Mouse (Mus musculus): ENCODE measurements around the gene C77080. TPM values are rescaled to one million over a fixed set of nuclear protein-coding genes. Genes with fewer than 3 reads are reported as not detected.

Gene C77080
- polyA plus RNA-seq, 1 experiment from 2014 or later: 7.0 TPM

DNA sequence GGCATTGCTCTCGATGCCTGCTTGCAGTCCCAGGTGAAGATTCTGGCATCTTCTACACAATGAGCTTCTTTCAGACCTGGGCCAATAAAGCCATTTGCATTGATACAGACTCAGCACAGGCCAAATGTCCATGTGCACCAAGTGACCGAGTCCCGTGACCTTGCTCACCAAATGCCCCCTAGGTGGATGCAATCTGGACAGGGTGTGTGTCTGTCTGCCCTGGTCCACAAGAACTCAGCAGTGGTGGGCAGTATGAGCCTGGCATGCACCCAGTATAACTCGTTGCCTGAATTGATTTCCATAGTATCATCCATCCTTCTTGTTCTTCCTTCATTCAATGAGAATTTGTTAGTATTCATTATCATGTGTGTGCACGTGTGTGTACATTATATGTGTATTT, 22.0 kb upstream of the C77080 start:
- ATAC-seq (ENCODE audit: low FRiP score, low TSS enrichment): no peak

DNA sequence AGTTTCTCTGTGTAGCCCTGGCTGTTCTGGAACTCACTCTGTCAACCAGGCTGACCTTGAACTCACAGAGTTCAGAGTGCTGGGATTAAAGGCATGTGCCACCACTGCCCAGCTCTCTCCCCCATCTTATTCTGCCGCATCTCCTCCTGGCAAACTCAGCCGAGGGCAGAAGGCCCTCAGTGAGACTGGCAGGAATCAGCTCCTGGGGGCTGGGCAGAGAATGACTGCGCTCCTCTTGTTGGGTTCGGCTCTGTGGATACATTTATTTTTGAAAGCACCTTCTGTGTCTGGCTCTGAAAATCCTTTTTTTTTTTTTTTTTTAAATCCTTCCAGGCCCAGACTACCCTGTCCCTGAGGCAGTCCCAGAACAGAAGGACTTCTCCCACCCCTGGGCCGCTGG, 21.6 kb upstream of the C77080 start:
- Histone ChIP-seq H3K36me3 (ENCODE audit: control insufficient read depth, insufficient read depth, low read length) (no peaks in the 10 kb centered on the region), H3K4me2 (ENCODE audit: low read length) (no peak overlapping the region), H3K4me3 (replicated peaks; ENCODE audit: low read depth, low read length) (no peak overlapping the region), H3K27me3 (ENCODE audit: control insufficient read depth, insufficient read depth, low read length) (peaks cover 13% of the 10 kb centered on the region), H3K27ac (replicated peaks; ENCODE audit: low read depth, low read length) (no peak overlapping the region), H3K4me1 (ENCODE audit: control insufficient read depth, insufficient read depth, low read length) (peaks cover 9% of the 10 kb centered on the region; the same call in 1 of the 2 replicates), H3K9ac (replicated peaks; ENCODE audit: low read length) (no peak overlapping the region), H3K9me3 (ENCODE audit: control insufficient read depth, low read length) (no peaks in the 10 kb centered on the region)
- ATAC-seq (ENCODE audit: low FRiP score, low TSS enrichment) (no peak), DNase-seq (no peak)
- 86% methylated on average over 5 of the region's 5 CpGs for WGBS

More for the DNA sequence above, 22.0 kb upstream of the C77080 start:
- H3K4me3 ChIP-seq (replicated peaks; ENCODE audit: low read depth, low read length): no peak overlapping the region
- peaks cover 9% of the 10 kb centered on the region; the same call in 1 of the 2 replicates for H3K4me1 ChIP-seq (ENCODE audit: control insufficient read depth, insufficient read depth, low read length)
- no peak overlapping the region for H3K4me2 ChIP-seq (ENCODE audit: low read length)
- peaks cover 13% of the 10 kb centered on the region for H3K27me3 ChIP-seq (ENCODE audit: control insufficient read depth, insufficient read depth, low read length)
- H3K9ac ChIP-seq (replicated peaks; ENCODE audit: low read length): no peak overlapping the region
- H3K27ac ChIP-seq (replicated peaks; ENCODE audit: low read depth, low read length): no peak overlapping the region
- 88% methylated on average over 5 of the region's 5 CpGs for WGBS
- no peaks in the 10 kb centered on the region for H3K9me3 ChIP-seq (ENCODE audit: control insufficient read depth, low read length)
- no peak for DNase-seq
- no peaks in the 10 kb centered on the region for H3K36me3 ChIP-seq (ENCODE audit: control insufficient read depth, insufficient read depth, low read length)

DNA sequence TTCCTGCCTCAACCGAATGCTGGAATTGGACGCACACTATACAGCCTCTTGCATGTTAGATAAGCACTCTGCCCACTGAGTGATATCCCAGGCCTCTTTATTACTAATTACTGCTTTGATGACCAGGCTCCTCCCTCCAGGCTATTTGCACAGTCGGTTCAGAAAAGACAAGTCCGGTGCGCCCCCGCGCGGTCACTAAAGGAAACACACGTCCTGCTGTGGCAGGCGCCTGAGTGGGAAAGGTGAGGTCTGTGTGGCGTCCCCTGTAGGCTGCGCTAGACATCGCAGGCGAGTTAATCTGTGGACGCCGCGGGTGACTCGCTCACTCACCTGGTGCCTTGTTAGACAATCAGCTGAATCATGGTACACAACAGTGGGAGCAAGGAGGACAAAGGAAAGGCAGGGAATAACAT, 15.3 kb upstream of the C77080 start:
- 0 out of 2 replicates have a peak overlapping the region, but pooled peaks have one; percentile 26 for H3K27ac ChIP-seq (replicated peaks; ENCODE audit: low read depth, low read length)
- DNase-seq: peak; percentile 94
- no peak overlapping the region for H3K9ac ChIP-seq (replicated peaks; ENCODE audit: low read length)
- no peak overlapping the region for H3K4me3 ChIP-seq (replicated peaks; ENCODE audit: low read depth, low read length)
- no peaks in the 10 kb centered on the region for H3K4me1 ChIP-seq (ENCODE audit: control insufficient read depth, insufficient read depth, low read length)
- H3K36me3 ChIP-seq (ENCODE audit: control insufficient read depth, insufficient read depth, low read length): no peaks in the 10 kb centered on the region
- H3K27me3 ChIP-seq (ENCODE audit: control insufficient read depth, insufficient read depth, low read length): no peaks in the 10 kb centered on the region
- WGBS: 2% methylated on average over 18 of the region's 18 CpGs
- peak; percentile 27; the same call in 1 of the 2 replicates for ATAC-seq (ENCODE audit: low FRiP score, low TSS enrichment)
- H3K9me3 ChIP-seq (ENCODE audit: control insufficient read depth, low read length): no peaks in the 10 kb centered on the region
- no peak overlapping the region for H3K4me2 ChIP-seq (ENCODE audit: low read length)

DNA sequence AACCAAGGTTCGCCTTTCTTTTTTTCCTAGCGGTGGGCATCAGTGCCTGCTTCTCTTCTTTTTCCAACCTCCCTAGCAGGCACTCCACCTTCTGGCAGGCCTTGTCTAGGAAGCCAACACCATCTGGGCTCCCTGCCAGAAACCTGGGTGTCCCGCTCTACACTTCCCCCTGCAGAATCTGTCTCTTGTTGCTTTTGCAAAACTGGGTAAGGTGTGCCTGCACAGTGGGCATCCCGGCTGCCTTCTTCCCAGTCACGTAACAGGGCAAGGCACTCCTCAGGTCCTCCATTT, 11.5 kb upstream of the C77080 start:
- DNase-seq: peak; percentile 64
- 56% methylated on average over 5 of the region's 5 CpGs for WGBS
- no peak for ATAC-seq (ENCODE audit: low FRiP score, low TSS enrichment)
- no peaks in the 10 kb centered on the region for H3K27me3 ChIP-seq (ENCODE audit: control insufficient read depth, insufficient read depth, low read length)
- H3K36me3 ChIP-seq (ENCODE audit: control insufficient read depth, insufficient read depth, low read length): no peaks in the 10 kb centered on the region
- no peak overlapping the region for H3K4me3 ChIP-seq (replicated peaks; ENCODE audit: low read depth, low read length)
- no peaks in the 10 kb centered on the region for H3K4me1 ChIP-seq (ENCODE audit: control insufficient read depth, insufficient read depth, low read length)
- H3K27ac ChIP-seq (replicated peaks; ENCODE audit: low read depth, low read length): no peak overlapping the region
- H3K9me3 ChIP-seq (ENCODE audit: control insufficient read depth, low read length): no peaks in the 10 kb centered on the region
- no peak overlapping the region for H3K9ac ChIP-seq (replicated peaks; ENCODE audit: low read length)
- H3K4me2 ChIP-seq (ENCODE audit: low read length): no peak overlapping the region

DNA sequence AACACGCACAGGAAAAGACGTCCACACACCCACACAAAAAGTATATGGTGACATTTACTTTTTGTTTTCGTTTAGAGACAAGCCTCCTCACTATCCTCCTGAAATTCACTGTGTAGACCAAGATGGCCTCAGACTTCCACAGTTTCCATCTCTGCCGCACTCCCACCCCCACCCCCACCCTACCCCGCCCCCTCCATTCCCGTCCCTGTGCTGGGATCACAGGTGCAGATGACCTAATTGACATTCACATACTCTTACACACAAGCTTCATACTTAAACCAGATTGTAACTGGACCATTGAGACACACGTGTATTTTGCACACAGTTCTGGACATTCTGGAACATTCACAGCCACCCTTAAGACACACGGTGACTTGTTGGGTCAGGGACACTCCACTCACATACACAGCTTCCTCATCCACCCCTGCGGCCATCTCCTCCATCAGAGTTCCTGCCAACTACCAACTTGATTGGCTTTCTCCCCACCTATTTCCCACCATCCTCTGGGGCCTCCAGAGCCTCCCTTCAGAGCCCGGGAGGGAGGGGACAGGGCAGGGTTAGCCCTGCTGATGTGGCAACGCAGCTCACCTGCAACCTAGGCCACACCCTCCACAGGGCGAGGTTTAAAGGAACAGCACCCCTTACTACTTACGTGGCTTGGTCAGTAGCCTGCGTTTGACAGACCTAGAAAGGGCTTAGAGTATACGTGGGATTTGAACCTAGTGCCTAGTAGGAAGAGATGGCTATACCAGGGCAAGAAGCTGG, 11.0 kb upstream of the C77080 start:
- ATAC-seq (ENCODE audit: low FRiP score, low TSS enrichment) (no peak), DNase-seq (no peak)
- H3K36me3 ChIP-seq (ENCODE audit: control insufficient read depth, insufficient read depth, low read length): no peaks in the 10 kb centered on the region
- WGBS: 28% methylated on average over 15 of the region's 15 CpGs
- no peak overlapping the region for H3K9ac ChIP-seq (replicated peaks; ENCODE audit: low read length)
- H3K9me3 ChIP-seq (ENCODE audit: control insufficient read depth, low read length): no peaks in the 10 kb centered on the region
- no peak overlapping the region for H3K4me2 ChIP-seq (ENCODE audit: low read length)
- no peaks in the 10 kb centered on the region for H3K4me1 ChIP-seq (ENCODE audit: control insufficient read depth, insufficient read depth, low read length)
- no peaks in the 10 kb centered on the region for H3K27me3 ChIP-seq (ENCODE audit: control insufficient read depth, insufficient read depth, low read length)
- H3K27ac ChIP-seq (replicated peaks; ENCODE audit: low read depth, low read length): no peak overlapping the region
- H3K4me3 ChIP-seq (replicated peaks; ENCODE audit: low read depth, low read length): no peak overlapping the region

DNA sequence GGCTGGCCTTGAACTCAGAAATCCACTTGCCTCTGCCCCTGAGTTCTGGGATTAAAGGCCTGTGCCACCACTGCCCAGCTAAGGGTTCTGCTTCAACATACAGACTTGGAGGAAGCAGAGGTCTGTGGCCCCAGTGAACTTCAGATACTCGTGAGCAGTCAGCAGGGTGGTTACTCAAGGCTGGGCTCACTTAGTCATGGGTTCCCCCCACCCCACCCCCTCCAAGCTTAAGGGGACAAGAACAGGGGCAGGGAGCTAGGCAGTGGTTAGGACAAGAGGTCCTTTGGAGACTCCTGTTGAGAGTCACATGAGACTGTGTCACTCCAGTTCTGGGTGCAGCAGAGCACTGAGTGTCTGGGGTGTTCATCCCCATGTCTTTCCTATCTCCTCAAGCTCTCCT, 7.5 kb upstream of the C77080 start:
- no peaks in the 10 kb centered on the region for H3K4me1 ChIP-seq (ENCODE audit: control insufficient read depth, insufficient read depth, low read length)
- H3K9ac ChIP-seq (replicated peaks; ENCODE audit: low read length): no peak overlapping the region
- ATAC-seq (ENCODE audit: low FRiP score, low TSS enrichment) (no peak), DNase-seq (no peak)
- no peak overlapping the region for H3K4me2 ChIP-seq (ENCODE audit: low read length)
- H3K27ac ChIP-seq (replicated peaks; ENCODE audit: low read depth, low read length): no peak overlapping the region
- 48% methylated on average over 1 of the region's 1 CpGs for WGBS
- H3K36me3 ChIP-seq (ENCODE audit: control insufficient read depth, insufficient read depth, low read length): no peaks in the 10 kb centered on the region
- H3K27me3 ChIP-seq (ENCODE audit: control insufficient read depth, insufficient read depth, low read length): no peaks in the 10 kb centered on the region
- no peaks in the 10 kb centered on the region for H3K9me3 ChIP-seq (ENCODE audit: control insufficient read depth, low read length)
- H3K4me3 ChIP-seq (replicated peaks; ENCODE audit: low read depth, low read length): no peak overlapping the region

DNA sequence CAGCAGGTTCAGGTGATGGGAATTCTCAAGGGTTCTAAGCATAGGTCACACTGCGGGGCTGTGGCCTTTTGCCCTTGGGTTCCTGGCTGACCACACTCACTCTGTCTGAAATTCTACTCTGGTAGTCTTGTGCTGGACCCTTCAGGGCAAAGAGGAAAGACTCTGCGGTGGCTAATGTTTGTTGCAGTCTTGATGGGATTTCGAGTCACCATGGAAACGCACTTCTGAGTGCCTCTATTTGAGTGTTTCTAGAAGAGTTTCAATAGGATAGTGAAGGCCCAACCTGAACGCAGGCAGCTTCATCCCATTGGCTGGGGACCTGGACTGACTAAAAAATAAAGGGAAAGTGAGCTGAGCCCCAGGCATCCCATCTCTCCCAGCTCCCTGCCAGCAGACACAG, 5.6 kb upstream of the C77080 start:
- Histone ChIP-seq H3K4me3 (replicated peaks; ENCODE audit: low read depth, low read length) (no peak overlapping the region), H3K9ac (replicated peaks; ENCODE audit: low read length) (no peak overlapping the region), H3K36me3 (ENCODE audit: control insufficient read depth, insufficient read depth, low read length) (no peaks in the 10 kb centered on the region), H3K9me3 (ENCODE audit: control insufficient read depth, low read length) (no peaks in the 10 kb centered on the region), H3K27me3 (ENCODE audit: control insufficient read depth, insufficient read depth, low read length) (no peaks in the 10 kb centered on the region), H3K27ac (replicated peaks; ENCODE audit: low read depth, low read length) (no peak overlapping the region), H3K4me2 (ENCODE audit: low read length) (no peak overlapping the region), H3K4me1 (ENCODE audit: control insufficient read depth, insufficient read depth, low read length) (no peaks in the 10 kb centered on the region)
- WGBS: 59% methylated on average over 5 of the region's 5 CpGs
- ATAC-seq (ENCODE audit: low FRiP score, low TSS enrichment): no peak
- peak; percentile 27 for DNase-seq

DNA sequence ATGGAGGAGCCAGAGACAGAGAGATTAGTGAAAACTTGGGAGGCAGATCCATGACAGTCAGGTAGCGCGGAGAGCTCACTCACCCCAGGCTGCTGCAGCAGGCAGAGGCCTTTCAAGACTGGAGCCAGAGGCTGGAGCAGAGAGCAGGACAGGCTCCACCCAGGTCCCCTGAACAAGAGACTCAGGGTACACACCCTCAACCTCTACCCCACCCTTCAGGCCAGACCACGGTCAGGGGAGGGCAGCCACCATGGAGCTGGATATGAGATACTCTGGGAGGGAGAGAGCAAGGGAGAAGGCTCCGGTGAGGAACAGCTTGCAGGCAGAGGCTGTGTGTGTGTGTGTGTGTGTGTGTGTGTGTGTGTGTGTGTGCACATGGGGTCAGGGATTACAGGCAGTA, 5.0 kb upstream of the C77080 start:
- 83% methylated on average over 4 of the region's 4 CpGs for WGBS
- Histone ChIP-seq H3K27ac (replicated peaks; ENCODE audit: low read depth, low read length) (no peak overlapping the region), H3K4me3 (replicated peaks; ENCODE audit: low read depth, low read length) (no peak overlapping the region), H3K36me3 (ENCODE audit: control insufficient read depth, insufficient read depth, low read length) (no peaks in the 10 kb centered on the region), H3K4me1 (ENCODE audit: control insufficient read depth, insufficient read depth, low read length) (no peaks in the 10 kb centered on the region), H3K27me3 (ENCODE audit: control insufficient read depth, insufficient read depth, low read length) (no peaks in the 10 kb centered on the region), H3K9ac (replicated peaks; ENCODE audit: low read length) (no peak overlapping the region), H3K4me2 (ENCODE audit: low read length) (no peak overlapping the region), H3K9me3 (ENCODE audit: control insufficient read depth, low read length) (no peaks in the 10 kb centered on the region)
- DNase-seq (no peak), ATAC-seq (ENCODE audit: low FRiP score, low TSS enrichment) (no peak)

DNA sequence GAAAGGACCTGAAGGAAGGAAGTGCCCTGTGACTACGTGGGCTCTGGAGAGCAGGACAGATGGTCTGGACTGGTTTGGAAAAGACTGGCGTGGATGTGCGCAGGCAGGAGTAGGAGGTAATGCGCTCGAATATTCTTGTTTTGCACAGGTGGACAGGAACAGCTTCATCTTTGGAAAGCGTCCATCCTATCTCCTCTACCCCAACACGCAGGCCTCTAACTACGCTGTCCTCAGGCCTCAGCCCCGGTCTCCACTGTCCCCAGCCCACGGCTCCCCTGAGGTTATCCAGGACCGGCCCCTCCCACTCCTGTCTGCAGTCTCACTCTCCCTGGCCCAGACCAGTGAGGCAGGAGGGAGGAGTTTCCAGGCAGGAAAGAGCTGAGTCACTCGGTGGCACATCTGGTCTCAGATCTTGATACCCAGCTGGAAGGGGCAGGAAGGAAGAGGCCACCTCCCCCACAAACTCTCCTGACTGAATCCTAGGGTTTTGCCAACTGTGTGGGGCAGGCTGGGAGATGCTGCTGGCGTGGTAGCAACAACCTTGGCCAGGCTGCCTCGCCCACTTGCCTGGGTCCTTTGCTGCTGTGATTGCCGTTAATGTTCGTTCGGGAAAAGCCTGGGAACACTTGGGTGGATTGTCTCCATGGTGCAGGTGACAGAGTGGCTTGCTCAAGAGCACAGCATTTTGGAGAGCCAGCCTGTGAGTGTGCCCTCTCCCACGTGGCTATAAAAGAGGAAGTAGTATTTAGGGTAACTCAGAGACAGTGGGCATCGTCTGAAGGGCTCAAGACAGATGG, 2.2 kb upstream of the C77080 start:
- H3K9ac ChIP-seq (replicated peaks; ENCODE audit: low read length): no peak overlapping the region
- H3K36me3 ChIP-seq (ENCODE audit: control insufficient read depth, insufficient read depth, low read length): no peaks in the 10 kb centered on the region
- no peak overlapping the region for H3K27ac ChIP-seq (replicated peaks; ENCODE audit: low read depth, low read length)
- DNase-seq (no peak), ATAC-seq (ENCODE audit: low FRiP score, low TSS enrichment) (no peak)
- H3K4me1 ChIP-seq (ENCODE audit: control insufficient read depth, insufficient read depth, low read length): peaks cover 12% of the 10 kb centered on the region; the same call in 1 of the 2 replicates
- no peaks in the 10 kb centered on the region for H3K27me3 ChIP-seq (ENCODE audit: control insufficient read depth, insufficient read depth, low read length)
- no peak overlapping the region for H3K4me2 ChIP-seq (ENCODE audit: low read length)
- WGBS: 48% methylated on average over 19 of the region's 19 CpGs
- no peak overlapping the region for H3K4me3 ChIP-seq (replicated peaks; ENCODE audit: low read depth, low read length)
- no peaks in the 10 kb centered on the region for H3K9me3 ChIP-seq (ENCODE audit: control insufficient read depth, low read length)

Data from midbrain, embryonic 14.5 days (tissue).